Mouse (Mus musculus): ENCODE data around the gene Oas1f.
"Not testable (repeated sequence)": the region's sequence is repeated elsewhere in the genome, so short reads cannot be mapped to it uniquely, and the experiment has no call there.

Gene Oas1f

DNA sequence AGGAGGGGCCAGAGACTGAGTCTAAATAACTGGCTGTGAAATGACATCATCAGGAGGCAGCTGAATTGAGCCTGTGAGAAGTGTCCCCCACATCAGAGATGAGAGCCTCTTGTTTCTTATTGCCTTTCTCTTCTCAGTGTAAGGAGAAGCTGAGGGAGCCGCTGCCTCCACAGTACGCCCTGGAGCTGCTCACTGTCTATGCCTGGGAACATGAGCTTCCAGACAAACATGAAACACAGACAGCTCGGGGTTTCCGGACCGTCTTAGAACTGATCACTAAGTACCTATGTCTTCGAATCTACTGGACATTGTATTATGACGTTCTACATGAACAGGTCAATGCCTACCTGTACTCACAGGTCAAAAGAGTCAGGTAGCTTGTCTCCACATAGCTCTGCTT lies 23.6 kb downstream of the Oas1f start:
- no peak for DNase-seq (ENCODE audit: low spot score in 2 of 2)

DNA sequence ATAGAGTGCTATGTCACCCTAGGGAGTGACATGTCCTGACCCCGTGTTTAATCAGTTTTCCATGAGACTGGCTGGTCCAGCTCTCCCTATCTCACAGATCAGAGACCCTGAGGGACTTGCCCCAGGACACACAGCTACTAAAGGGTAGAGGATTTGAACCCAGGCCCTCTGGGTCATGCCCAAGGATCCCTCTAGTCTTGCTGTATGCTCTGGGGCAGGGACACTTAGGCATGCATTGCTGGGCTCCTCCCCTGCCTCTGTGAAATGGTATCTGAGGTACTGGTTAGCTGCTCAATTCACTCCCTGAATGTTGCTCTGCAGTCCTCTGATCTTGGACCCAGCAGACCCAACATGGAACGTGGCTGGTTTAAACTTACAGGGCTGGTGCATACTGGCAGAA lies 24.3 kb downstream of the Oas1f start:
- no peak for DNase-seq (ENCODE audit: low spot score in 2 of 2)

DNA sequence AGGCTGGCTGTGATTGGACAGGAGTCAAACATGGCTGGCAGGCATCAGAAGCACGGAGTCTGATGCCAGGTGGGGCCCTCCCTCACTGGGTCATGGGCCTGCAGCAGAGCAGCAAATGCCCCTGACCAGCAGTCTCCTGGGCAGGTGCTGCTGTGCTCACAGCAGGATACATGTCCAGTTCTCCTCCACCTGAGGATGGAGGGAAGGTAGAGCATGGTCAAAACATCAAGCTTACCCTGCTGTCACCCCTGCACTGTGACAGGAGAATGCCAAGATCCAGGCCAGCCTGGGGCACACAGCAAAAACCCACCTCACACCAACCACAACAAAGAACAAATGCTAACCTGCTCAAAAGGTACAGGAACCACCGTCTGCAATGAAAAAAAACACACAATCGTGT lies 29.7 kb downstream of the Oas1f start:
- DNase-seq (ENCODE audit: low spot score in 2 of 2), result not testable (repeated sequence)

DNA sequence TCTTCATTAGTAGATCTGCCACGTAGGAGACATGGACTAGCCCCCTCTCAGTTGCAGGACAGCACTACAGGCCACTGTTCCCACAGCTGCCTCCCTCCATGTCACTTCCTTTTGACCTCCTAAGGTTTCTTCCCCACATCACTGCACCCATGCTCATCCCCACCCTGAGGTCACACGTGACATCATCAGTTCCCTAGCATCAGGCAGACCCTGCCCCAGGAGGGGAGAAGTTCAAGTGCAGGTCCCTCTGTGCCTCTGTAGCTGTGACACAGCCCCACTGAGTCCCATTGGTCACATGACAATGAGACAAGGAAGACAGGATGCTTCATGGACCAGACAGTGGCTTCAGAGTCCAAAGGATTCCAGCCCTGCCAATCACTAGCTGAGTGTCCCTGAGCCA lies 30.2 kb downstream of the Oas1f start:
- DNase-seq (ENCODE audit: low spot score in 2 of 2), result not testable (repeated sequence)

DNA sequence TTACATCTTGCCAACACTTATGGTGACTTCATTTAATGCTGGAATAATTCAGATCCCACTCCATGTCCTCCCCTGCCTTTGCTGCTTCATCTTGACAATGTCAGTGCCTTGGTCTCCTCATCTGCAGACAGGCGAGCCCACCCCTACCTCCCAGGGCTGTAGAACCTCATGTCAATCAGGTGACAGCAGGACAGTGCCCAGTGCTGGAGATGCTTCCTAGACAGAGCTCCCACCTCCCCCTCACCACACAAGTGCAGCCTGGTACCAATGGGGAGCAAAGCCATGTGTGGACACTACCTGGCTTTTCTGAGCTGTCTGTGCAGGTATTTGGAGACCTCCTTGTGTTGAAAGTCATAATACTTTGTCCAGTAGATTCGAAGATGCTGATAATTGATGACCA lies 31.6 kb downstream of the Oas1f start:
- not testable (repeated sequence) for DNase-seq (ENCODE audit: low spot score in 2 of 2)

DNA sequence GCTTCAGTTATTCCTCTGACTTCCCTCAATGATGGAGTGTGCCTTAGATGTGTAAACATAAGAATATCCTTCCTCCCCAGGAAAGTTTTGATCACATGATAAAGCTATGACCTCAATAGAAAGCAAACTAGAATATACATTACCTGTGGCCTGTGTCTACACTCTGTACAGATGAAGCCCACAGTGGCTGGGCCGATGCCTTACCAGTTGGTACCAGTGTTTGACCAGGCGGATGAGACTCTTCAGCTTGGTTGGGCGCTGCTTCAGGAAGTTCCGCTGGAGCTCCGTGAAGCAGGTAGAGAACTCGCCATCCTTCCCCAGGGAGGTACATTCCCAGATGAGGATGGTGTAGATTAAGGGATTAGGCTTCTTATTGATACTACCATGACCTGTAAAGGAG lies 34.5 kb downstream of the Oas1f start:
- not testable (repeated sequence) for DNase-seq (ENCODE audit: low spot score in 2 of 2)

DNA sequence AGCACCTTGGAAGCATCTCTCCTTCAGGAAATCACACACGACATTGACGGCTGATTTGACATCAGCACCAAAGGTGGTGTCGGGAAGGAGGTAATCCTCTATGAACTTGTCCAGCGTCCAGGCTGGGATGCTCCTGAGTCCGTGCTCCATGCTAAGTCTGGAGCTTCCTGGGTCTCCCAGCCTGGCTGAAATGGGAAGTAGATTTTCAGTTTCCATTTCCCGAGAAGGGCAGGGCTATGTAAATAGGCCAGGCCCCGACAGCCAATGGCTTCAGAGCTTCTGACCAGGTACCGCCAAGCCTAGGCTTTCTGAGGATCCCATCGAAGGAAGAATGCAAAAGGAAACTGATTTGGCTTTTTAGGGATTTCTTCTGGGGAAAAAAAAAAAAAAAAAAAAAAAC lies 40.2 kb downstream of the Oas1f start, which contains the start of gene Oas1g:
Gene Oas1g (minus strand): TSS at position 201 of the 400 bp plus-strand sequence.
- not testable (repeated sequence) for DNase-seq (ENCODE audit: low spot score in 2 of 2)

DNA sequence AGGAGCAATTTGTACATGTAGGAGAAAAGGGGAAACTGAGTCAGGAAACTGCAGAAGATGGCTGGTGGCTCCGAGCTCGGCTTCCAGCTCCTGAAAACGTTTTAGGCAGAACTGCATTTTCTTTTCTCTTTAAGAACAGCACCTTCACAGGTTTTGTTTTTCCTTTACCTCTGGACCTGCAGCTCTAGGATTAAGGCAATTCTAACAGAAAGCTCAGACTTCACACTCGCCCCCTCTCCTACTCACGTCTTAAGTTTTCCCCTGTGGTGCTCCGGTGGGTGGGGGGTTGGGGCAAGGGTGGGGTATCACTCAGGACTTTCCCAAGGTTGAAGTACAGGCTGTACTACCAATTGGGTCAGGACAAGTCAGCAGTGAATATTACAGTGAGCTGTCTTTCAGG lies 40.7 kb downstream of the Oas1f start:
- DNase-seq (ENCODE audit: low spot score in 2 of 2), result no peak

DNA sequence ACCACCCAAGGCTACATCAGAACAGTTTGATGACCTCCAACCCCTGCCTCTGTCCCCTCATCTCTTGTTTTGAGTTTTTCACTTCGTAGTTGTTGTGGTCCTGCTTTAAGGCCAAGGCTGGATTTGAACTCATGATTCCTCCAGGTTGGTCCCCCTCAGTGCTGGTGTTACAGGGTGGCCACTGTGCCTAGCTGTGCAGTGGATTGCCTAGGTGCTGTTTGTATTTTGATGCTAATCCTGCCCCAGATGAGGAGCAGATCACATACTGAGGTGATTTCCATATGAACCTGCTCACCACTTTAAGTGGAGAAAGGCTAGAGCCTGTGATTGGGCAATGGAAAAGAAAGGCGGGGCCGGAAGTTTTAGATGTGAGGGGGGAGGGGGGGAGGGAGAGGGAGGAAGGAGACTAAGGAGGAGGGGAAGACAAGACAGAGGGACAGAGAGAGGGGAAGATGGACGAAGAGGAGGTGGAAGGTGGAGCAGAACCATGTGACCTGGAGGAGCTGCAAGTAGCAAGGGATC lies 41.2 kb downstream of the Oas1f start:
- not testable (repeated sequence) for DNase-seq (ENCODE audit: low spot score in 2 of 2)

DNA sequence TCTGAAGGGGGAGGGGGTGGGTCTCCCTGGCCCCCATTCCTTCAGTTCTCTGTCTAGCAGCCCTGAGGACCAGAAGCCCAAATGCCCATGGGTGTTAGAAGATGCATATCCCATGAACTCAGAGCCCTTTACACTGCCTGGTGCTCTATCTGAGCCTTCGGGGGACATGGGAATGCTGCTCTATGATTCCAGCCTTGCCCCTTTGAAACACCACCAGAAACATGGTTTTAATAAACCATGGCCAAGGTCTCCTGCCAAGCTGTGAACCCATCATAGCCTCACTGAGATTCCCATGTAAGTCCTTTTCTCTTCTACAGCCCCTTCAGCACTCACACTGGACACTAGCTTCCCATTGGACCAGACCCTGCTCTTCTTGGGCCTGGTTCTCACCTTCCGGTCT lies 42.9 kb downstream of the Oas1f start:
- no peak for DNase-seq (ENCODE audit: low spot score in 2 of 2)

DNA sequence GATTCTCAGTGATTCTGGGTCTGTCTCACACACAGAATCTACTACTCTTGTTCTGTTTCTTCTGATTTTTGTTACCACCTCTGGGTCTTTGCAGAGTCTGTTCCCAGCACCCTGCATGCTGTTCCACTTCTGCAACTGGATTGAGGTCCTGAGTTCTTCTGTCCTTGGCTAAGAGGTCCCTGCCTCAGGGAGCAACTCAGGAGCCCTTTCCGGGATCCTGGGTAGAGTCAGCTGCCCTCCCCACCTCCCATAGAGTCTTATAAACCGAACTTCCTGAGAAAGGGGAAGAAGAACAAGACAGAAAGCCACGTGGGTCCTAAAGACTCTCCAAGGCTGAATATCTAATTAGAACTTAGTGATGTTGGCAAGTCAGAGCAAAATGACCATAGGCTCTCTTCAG lies 43.8 kb downstream of the Oas1f start:
- no peak for DNase-seq (ENCODE audit: low spot score in 2 of 2)

DNA sequence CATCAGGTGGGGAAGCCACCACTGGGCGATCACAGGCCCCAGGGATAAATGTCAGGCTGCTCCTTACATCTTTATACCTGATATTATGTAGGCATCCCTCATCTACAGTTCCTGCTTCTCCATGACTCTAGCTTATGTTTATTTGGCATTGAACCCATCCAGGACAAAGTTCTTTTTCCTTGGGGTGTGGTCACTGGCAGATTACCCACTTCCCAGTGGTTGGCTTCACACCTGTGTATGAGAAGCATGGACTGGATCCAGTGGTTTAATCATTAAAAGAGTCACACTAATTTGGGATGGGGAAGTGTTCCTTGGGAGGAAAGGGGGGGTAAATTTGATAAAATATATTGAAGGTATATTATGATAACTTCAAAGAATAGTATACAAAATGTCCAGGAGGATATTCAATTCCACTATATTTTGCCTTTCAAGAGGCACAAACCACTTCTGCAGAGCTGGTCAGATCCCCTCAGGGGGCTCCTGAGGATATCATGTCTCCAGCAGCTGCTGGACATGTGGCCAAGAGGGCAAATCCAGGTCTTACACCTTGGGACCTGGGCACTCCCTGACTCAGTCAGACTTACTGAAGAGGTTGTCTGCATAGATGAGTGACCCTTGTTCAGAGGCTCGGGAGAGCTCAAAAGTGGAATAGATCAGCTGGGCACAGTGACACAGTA lies 44.5 kb downstream of the Oas1f start:
- not testable (repeated sequence) for DNase-seq (ENCODE audit: low spot score in 2 of 2)

DNA sequence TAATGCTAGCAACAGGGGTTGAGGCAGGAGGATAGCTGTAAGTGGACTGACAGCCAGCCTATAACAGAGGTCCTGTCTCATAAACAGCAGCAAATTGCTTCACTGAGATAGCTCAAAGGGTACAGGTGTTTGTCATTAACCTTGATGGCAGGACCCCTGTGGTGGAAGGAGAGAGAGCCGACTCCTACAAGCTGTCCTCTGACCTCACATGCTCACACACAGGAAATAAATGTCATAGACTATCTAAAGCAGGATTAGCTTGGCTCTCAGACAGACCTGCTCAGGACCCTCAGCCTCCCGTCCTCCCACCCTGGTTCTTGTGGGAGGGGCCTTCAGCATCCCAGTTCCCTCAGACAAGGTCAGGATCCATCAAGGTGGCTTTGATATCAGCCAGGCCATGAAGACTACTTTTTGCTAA lies 45.1 kb downstream of the Oas1f start:
- DNase-seq (ENCODE audit: low spot score in 2 of 2), result no peak

DNA sequence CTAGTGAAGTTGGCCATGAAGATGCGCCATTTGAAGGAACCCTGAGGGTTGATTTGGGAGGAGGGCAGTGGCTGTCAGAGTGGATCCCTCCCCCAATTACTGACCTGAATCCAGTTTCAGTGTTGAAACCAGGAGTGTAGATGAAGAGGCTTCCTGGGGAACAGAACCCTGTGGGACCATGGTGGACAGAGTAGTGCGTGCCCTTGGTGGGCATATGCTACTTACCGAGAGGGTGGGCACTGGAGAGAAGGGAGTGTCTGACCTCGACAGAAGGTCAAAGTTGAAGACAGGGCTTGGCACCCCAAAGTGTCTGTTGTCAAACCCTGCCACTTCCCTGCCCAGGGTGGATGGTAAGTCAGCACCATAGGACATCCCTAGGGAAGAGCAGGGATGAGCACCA lies 46.7 kb downstream of the Oas1f start:
- not testable (repeated sequence) for DNase-seq (ENCODE audit: low spot score in 2 of 2)

DNA sequence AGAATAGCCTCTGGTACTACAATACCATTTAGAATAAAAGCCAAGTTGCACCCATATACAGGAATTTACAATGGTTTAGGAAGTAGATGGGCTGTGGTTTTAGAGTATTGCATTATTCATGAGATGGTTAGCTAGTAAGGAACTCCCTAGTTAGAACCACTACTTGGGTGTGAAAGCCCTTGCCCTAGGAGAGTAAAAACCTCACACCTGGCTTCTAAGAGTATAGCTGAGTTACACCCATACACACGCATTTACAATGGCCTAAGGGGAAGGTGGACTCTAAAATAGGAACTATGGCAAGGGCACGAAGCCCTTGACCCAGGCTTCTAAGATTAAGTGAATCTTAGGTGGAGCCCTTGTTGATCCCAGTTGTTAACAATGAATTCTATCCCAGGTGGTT lies 47.5 kb downstream of the Oas1f start:
- not testable (repeated sequence) for DNase-seq (ENCODE audit: low spot score in 2 of 2)

DNA sequence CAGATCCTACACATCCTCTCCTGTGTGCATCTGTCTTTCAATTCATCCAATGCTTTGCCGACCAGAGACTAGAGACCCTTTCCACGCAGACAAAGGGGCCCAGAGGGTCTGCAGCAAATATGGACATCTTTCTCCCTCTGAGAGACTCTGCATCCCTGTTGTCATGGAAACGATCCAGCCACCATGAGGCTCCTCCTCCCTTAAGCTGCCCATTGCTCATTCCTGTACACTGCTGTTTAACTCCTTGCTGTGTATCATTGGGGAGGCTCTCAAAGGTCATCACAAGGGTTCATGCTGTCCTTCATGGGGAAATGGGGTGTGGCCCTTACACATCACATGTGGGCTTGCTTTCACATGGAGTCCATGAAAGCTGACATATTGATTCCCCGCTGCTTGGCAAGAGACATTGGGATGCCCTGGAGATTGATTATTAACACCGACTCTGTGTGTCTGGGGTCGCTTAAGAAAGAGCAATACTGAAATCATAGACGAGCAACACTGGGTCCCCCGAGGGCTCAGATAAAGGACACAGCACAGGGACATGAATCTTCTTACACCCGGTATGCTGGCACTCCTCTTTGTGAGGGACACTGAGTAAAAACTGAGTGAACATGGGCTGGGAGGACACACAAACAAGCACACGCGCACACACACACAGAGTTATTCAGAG lies 48.2 kb downstream of the Oas1f start:
- DNase-seq (ENCODE audit: low spot score in 2 of 2), result no peak

DNA sequence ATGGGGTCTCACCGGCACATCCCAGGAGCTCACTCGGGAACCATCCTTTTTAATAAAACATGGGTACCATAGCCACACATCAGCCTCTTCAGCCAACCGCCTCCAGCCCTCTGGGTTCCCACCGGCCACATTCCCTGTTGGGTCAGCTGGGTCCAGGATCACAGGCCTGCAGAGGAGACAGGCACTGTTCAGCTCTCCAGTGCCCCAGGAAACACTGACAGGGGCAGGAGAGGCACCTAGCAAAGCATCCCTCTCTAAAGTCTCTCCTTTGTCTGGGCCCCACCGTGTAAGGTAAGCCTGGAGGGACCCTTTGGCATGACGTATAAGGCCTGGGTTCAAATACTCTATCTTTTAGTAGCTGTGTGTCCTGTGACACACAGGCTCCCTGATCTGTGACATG lies 51.1 kb downstream of the Oas1f start:
- no peak for DNase-seq (ENCODE audit: low spot score in 2 of 2)

DNA sequence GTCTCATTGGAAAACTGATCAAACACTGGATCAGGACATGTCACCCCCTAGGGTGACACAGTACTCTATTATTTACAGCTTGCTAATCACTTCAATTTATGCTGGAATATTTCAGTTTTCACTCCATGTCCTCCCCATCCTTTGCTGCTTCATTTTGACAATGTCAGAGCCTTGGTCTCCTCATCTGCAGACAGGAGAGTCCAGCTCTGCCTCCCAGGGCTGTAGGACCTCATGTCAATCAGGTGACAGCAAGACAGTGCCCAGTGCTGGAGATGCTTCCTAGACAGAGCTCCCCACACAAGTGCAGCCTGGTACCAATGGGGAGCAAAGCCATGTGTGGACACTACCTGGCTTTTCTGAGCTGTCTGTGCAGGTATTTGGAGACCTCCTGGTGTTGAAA lies 51.6 kb downstream of the Oas1f start:
- DNase-seq (ENCODE audit: low spot score in 2 of 2), result no peak

DNA sequence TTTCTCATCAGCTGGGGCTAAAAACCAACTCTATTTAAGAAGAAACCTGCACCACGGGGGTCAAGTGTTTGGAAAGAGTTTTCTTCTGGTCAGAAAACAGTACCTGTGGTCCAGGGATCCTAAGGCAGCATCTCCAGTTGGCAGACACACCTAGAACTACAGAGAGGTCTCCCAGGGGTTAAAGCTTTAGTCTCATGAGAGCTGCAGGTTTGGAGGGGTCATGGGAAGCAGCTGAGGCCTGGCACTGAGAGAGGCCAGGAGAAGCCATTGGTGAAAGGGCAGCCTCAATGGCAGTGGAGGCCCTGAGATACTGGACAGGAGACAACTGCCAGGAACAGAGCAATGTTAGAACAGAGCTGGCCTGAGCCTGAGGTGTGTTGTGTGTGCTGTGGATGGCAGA lies 53.5 kb downstream of the Oas1f start:
- DNase-seq (ENCODE audit: low spot score in 2 of 2), result no peak

DNA sequence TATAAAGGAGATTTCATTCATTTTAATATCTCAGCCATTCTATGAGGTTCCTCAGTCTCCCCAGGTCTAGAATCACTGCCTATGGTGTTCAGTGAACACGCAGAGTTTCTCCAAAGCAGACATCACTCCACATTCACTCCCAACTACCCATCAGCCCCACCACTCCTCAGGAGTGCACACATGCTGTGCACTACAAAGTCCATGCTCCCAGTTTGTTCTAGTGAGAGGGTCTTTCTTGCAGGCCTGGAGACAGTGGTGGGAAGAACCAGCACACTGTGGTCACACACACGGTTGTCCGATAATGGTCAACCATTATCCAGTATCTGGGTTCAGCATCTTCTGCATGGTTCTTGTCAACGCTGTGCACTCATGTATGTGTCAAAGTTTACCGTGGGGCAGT lies 54.9 kb downstream of the Oas1f start:
- DNase-seq (ENCODE audit: low spot score in 2 of 2), result no peak

DNA sequence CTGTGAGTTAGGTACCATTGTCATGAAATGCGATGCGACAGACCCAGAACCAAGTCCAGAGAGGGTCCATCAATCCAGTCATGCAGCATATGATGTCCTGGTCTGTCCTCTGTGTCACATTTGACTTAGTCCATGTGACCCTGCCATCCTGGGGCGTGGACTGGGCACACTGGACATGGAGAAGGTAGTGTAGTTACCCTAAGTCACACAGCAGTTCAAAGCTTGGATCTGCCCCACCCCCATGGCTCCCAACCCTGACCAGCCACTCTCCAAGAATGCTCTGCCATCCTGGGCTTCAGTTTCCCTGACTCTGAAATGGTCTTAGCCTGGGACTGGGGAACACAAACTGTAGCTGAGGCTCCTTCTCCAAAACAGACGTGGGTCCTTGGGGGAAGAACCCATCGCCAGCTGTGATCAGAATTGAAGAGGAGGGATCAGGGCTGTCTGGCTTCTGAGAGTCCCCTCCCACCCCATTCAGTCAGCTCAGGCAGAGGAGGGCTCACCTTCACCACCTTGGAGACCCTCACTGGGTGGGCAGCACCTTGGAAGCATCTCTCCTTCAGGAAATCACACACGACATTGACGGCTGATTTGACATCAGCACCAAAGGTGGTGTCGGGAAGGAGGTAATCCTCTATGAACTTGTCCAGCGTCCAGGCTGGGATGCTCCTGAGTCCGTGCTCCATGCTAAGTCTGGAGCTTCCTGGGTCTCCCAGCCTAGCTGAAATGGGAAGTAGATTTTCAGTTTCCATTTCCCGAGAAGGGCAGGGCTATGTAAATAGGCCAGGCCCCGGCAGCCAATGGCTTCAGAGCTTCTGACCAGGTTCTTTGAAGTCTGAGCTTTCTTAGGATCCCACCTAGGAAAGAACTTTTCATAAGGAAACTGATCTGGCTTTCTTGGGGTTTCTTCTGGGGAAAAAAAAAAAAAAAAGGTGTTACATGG lies 59.9 kb downstream of the Oas1f start, which contains the start of gene Oas1a:
Gene Oas1a (minus strand): TSS at position 731 of the 943 bp plus-strand sequence.
- not testable (repeated sequence) for DNase-seq (ENCODE audit: low spot score in 2 of 2)
